Comparison of ENCODE assay signal across 10 mouse cellular contexts in the genomic region with DNA sequence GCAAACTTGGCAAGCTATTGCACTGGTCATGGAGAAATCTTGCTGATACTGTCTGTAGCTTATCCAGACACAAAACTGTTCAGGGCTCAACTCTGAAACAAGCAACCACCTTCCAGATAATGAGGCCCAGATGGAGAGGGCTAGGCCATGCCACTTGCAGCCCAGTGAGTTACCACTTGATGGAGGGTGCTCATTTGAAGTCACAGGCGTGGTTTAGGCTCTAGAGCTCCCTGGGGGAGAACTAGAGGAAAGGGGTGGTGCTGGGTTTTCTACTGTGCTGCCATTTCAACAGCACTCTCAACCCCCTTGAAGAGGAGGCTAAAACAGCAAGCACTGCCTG. TPM values are rescaled to one million over a fixed set of nuclear protein-coding genes. Genes with fewer than 3 reads are reported as not detected.
DNase-seq lines count a peak whose midpoint lies in the region; ATAC-seq and TF ChIP-seq lines count a peak whose summit lies in the region.
"Had no signal": no experiment of that assay in that cellular context is flagged by ENCODE, and none has a peak within 500 bp of the region (broad histone marks: within the 10 kb centered on the region; RNA-seq: fewer than 3 reads in every experiment).

No protein-coding gene starts in this region.

- ATAC-seq in hindbrain, postnatal 0 days, result no peak
- ATAC-seq in embryonic facial prominence, embryonic 11.5 days (replicated peaks; ENCODE audit: insufficient number of reproducible peaks, low FRiP score, low TSS enrichment, low read depth), result no peak
- ATAC-seq in liver, embryonic 13.5 days (ENCODE audit: low read depth), result peak; percentile 65
- ATAC-seq in granulocyte monocyte progenitor cell, adult 5-6 weeks (replicated peaks; ENCODE audit: poor library complexity, severe bottlenecking), result no peak

- peaks cover 85% of the 10 kb centered on the region for H3K4me1 ChIP-seq in hindbrain, embryonic 10.5 days (replicated peaks)
- H3K4me1 ChIP-seq in hindbrain, postnatal 0 days (ENCODE audit: insufficient read depth, low read length), result 0 out of 2 replicates have a peak, but pooled peaks cover 3% of the 10 kb centered on the region
- H3K4me1 ChIP-seq in E14TG2a.4 (replicated peaks; ENCODE audit: low read depth, low read length), result peaks cover 99% of the 10 kb centered on the region
- H3K4me1 ChIP-seq in embryonic facial prominence, embryonic 11.5 days (ENCODE audit: control insufficient read depth, insufficient read depth, low read length), result peaks cover 18% of the 10 kb centered on the region
- peaks cover 98% of the 10 kb centered on the region for H3K4me1 ChIP-seq in liver, embryonic 13.5 days (replicated peaks)

- DNase-seq in hindbrain, embryonic 10.5 days (ENCODE audit: low spot score), result peak; percentile 39
- no peak for DNase-seq in hindbrain, postnatal 0 days (ENCODE audit: low spot score)
- DNase-seq in embryonic facial prominence, embryonic 11.5 days (ENCODE audit: low spot score), result peak; percentile 76
- DNase-seq in liver, embryonic 13.5 days, result no peak
- no peak for DNase-seq in thymus, postnatal 4 days
- DNase-seq in testis, postnatal 14 days (ENCODE audit: low spot score), result no peak
- DNase-seq: cerebellum, adult 9-11 months had no signal

- 33% methylated on average over 1 of the region's 1 CpGs for WGBS in hindbrain, embryonic 10.5 days
- WGBS in hindbrain, postnatal 0 days, result 47% methylated on average over 1 of the region's 1 CpGs
- WGBS in embryonic facial prominence, embryonic 11.5 days, result 5% methylated on average over 1 of the region's 1 CpGs
- WGBS in liver, embryonic 13.5 days (ENCODE audit: insufficient replicate concordance), result 11% methylated on average over 1 of the region's 1 CpGs

- no peaks in the 10 kb centered on the region for H3K27me3 ChIP-seq in hindbrain, embryonic 10.5 days (ENCODE audit: insufficient read depth, poor library complexity, severe bottlenecking)
- no peaks in the 10 kb centered on the region for H3K27me3 ChIP-seq in hindbrain, postnatal 0 days (ENCODE audit: insufficient read depth, low read length)
- no peaks in the 10 kb centered on the region for H3K27me3 ChIP-seq in E14TG2a.4 (ENCODE audit: insufficient read depth, low read length)
- H3K27me3 ChIP-seq in embryonic facial prominence, embryonic 11.5 days (ENCODE audit: control insufficient read depth, insufficient read depth, low read length), result no peaks in the 10 kb centered on the region
- no peaks in the 10 kb centered on the region for H3K27me3 ChIP-seq in liver, embryonic 13.5 days
- H3K27me3 ChIP-seq: Patski had no signal

- no peak overlapping the region for H3K9ac ChIP-seq in hindbrain, postnatal 0 days (replicated peaks; ENCODE audit: low read length)
- H3K9ac ChIP-seq in embryonic facial prominence, embryonic 11.5 days (replicated peaks; ENCODE audit: low read length), result 0 out of 2 replicates have a peak overlapping the region, but pooled peaks have one; percentile 23
- peak overlapping the region; percentile 46 for H3K9ac ChIP-seq in liver, embryonic 13.5 days

- TF ChIP-seq CTCF in hindbrain, postnatal 0 days (IDR thresholded peaks at IDR 0.05; ENCODE audit: low read depth), result no peak
- no peak for TF ChIP-seq CTCF in E14TG2a.4 (conservative IDR thresholded peaks at IDR 0.05; ENCODE audit: low read length)

- no peak overlapping the region for H3K4me3 ChIP-seq in hindbrain, embryonic 10.5 days
- no peak overlapping the region for H3K4me3 ChIP-seq in hindbrain, postnatal 0 days (ENCODE audit: low read length)
- peak overlapping the region; percentile 30 for H3K4me3 ChIP-seq in E14TG2a.4 (replicated peaks; ENCODE audit: low read length)
- H3K4me3 ChIP-seq in embryonic facial prominence, embryonic 11.5 days (ENCODE audit: low read depth, low read length), result no peak overlapping the region
- H3K4me3 ChIP-seq in liver, embryonic 13.5 days (replicated peaks), result no peak overlapping the region

- peak overlapping the region; percentile 83 for H3K27ac ChIP-seq in hindbrain, embryonic 10.5 days
- no peak overlapping the region; the same call in 1 of the 2 replicates for H3K27ac ChIP-seq in hindbrain, postnatal 0 days
- H3K27ac ChIP-seq in embryonic facial prominence, embryonic 11.5 days (replicated peaks; ENCODE audit: low read depth, low read length), result peak overlapping the region; percentile 66
- H3K27ac ChIP-seq in liver, embryonic 13.5 days, result peak overlapping the region; percentile 81

- H3K36me3 ChIP-seq in hindbrain, embryonic 10.5 days, result peaks cover 52% of the 10 kb centered on the region
- no peaks in the 10 kb centered on the region for H3K36me3 ChIP-seq in hindbrain, postnatal 0 days (ENCODE audit: insufficient read depth, low read length)
- H3K36me3 ChIP-seq in E14TG2a.4 (ENCODE audit: insufficient read depth, low read length), result peaks cover 78% of the 10 kb centered on the region
- no peaks in the 10 kb centered on the region for H3K36me3 ChIP-seq in embryonic facial prominence, embryonic 11.5 days (replicated peaks; ENCODE audit: control insufficient read depth, insufficient read depth, low read depth, low read length)
- peaks cover 61% of the 10 kb centered on the region for H3K36me3 ChIP-seq in liver, embryonic 13.5 days

- no peaks in the 10 kb centered on the region for H3K9me3 ChIP-seq in hindbrain, embryonic 10.5 days
- no peaks in the 10 kb centered on the region for H3K9me3 ChIP-seq in hindbrain, postnatal 0 days (ENCODE audit: low read length)
- H3K9me3 ChIP-seq in E14TG2a.4 (ENCODE audit: low read length), result no peaks in the 10 kb centered on the region
- H3K9me3 ChIP-seq in embryonic facial prominence, embryonic 11.5 days (replicated peaks; ENCODE audit: control insufficient read depth, low read length), result no peaks in the 10 kb centered on the region
- no peaks in the 10 kb centered on the region for H3K9me3 ChIP-seq in liver, embryonic 13.5 days (replicated peaks)

- no peak overlapping the region for H3K4me2 ChIP-seq in hindbrain, postnatal 0 days (ENCODE audit: low read depth, low read length)
- H3K4me2 ChIP-seq in embryonic facial prominence, embryonic 11.5 days (ENCODE audit: low read depth, low read length), result no peak overlapping the region
- H3K4me2 ChIP-seq in liver, embryonic 13.5 days, result peak overlapping the region; percentile 26

RNA-seq across cellular contexts. Expression of a gene that starts 15.9 kb away (rescaled TPM):
- 216 and 245 TPM in 2 replicates for polyA plus RNA-seq in hindbrain, embryonic 10.5 days (2016; fragmentation: Nextera tagmentation; extraction: Ambion mirVana)
- total RNA-seq in hindbrain, postnatal 0 days (2014; rRNA removed), result 81.3 and 85.7 TPM in 2 replicates
- 114 and 115 TPM in 2 replicates for polyA plus RNA-seq in hindbrain, postnatal 0 days (2015; fragmentation: Nextera tagmentation; extraction: Ambion mirVana)
- 190 and 201 TPM in 2 replicates for polyA plus RNA-seq in embryonic facial prominence, embryonic 11.5 days (2014; fragmentation: Nextera tagmentation; extraction: Ambion mirVana)
- polyA plus RNA-seq in liver, embryonic 13.5 days (2015; fragmentation: Nextera tagmentation; extraction: Ambion mirVana), result 116 and 131 TPM in 2 replicates
- 85.8 and 94.3 TPM in 2 replicates for total RNA-seq in granulocyte monocyte progenitor cell, adult 5-6 weeks (2014; fragmentation: Nextera tagmentation)
- total RNA-seq in granulocyte monocyte progenitor cell, adult 5-6 weeks (2017), result 40.2 and 47.1 TPM in 2 replicates

RNA-seq across cellular contexts. Expression of a gene that starts 35.4 kb away (rescaled TPM):
- polyA plus RNA-seq in hindbrain, embryonic 10.5 days (2016; fragmentation: Nextera tagmentation; extraction: Ambion mirVana), result 426 and 432 TPM in 2 replicates
- total RNA-seq in hindbrain, postnatal 0 days (2014; rRNA removed), result 347 and 472 TPM in 2 replicates
- 309 TPM in 2 replicates for polyA plus RNA-seq in hindbrain, postnatal 0 days (2015; fragmentation: Nextera tagmentation; extraction: Ambion mirVana)
- polyA plus RNA-seq in embryonic facial prominence, embryonic 11.5 days (2014; fragmentation: Nextera tagmentation; extraction: Ambion mirVana), result 439 and 446 TPM in 2 replicates
- 294 and 308 TPM in 2 replicates for polyA plus RNA-seq in liver, embryonic 13.5 days (2015; fragmentation: Nextera tagmentation; extraction: Ambion mirVana)
- total RNA-seq in granulocyte monocyte progenitor cell, adult 5-6 weeks (2014; fragmentation: Nextera tagmentation), result 474 TPM in 2 replicates
- total RNA-seq in granulocyte monocyte progenitor cell, adult 5-6 weeks (2017), result 400 and 462 TPM in 2 replicates

RNA-seq across cellular contexts. Expression of a gene that starts 35.6 kb away (rescaled TPM):
- polyA plus RNA-seq in hindbrain, embryonic 10.5 days (2016; fragmentation: Nextera tagmentation; extraction: Ambion mirVana), result 8.8 and 9.0 TPM in 2 replicates
- 4.1 and 5.8 TPM in 2 replicates for total RNA-seq in hindbrain, postnatal 0 days (2014; rRNA removed)
- 12.5 and 15.0 TPM in 2 replicates for polyA plus RNA-seq in hindbrain, postnatal 0 days (2015; fragmentation: Nextera tagmentation; extraction: Ambion mirVana)
- 6.4 and 8.1 TPM in 2 replicates for polyA plus RNA-seq in embryonic facial prominence, embryonic 11.5 days (2014; fragmentation: Nextera tagmentation; extraction: Ambion mirVana)
- polyA plus RNA-seq in liver, embryonic 13.5 days (2015; fragmentation: Nextera tagmentation; extraction: Ambion mirVana), result 27.4 and 29.1 TPM in 2 replicates
- 46.1 and 62.3 TPM in 2 replicates for total RNA-seq in granulocyte monocyte progenitor cell, adult 5-6 weeks (2014; fragmentation: Nextera tagmentation)
- 42.4 and 48.7 TPM in 2 replicates for total RNA-seq in granulocyte monocyte progenitor cell, adult 5-6 weeks (2017)

Comparison
In these comparisons a context has a peak if more than half of its experiments do, and no peak if none do; other contexts are left out.
1. DNase-seq: peak in hindbrain, embryonic 10.5 days (single experiment) and embryonic facial prominence, embryonic 11.5 days (single experiment); none in hindbrain, postnatal 0 days (single experiment), liver, embryonic 13.5 days (single experiment), thymus, postnatal 4 days (single experiment) and testis, postnatal 14 days (single experiment).